Mouse (Mus musculus) B cell, adult 62 days (primary cell): ENCODE data around the gene Taz. TPM values are rescaled to one million over a fixed set of nuclear protein-coding genes. Genes with fewer than 3 reads are reported as not detected.

ENCODE experiments used
- total RNA-seq: library from RNA; stranded (reverse); gene quantifications from 4 replicates; pipeline ENCODE4 v1.2.4, GENCODE M21; 2023

Taz gene
- total RNA-seq: 105 to 117 TPM (median 111 TPM) in 4 replicates

GRCm38 (mm10) chrX:74281732-74282394 lies at the start of gene Taz, which contains the start of gene Dnase1l1:
Gene Taz, plus strand, starts transcription at chrX:74281912.
Gene Dnase1l1, minus strand, starts transcription at chrX:74282337.

DNA sequence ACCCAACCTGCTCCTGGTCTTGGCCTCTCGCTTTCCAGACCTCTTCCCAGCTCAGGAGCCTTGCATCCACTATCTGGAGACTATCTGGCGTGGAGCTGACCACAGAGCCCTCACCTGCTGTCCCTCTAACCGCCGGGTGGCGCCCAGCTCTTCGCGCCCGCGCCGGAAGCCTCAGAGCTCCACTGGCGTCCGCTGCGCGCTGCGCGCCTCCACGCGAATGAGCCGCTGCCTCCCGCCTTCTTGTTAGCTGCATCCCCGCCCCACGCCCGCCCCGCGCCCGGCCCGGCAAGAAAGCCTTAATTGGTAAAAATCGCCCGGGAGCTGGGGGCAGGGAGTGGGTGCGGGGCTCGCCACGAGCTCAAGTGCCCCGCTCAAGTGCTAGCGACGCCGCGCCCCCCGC lies 32.1 kb upstream of the Taz start, which contains the start of gene Flna:
Flna (minus strand) TSS at position 206 of the 400 bp plus-strand sequence.

GRCm38 (mm10) chrX:74254153-74254887 lies 27.4 kb upstream of the Taz start, which contains the start of gene Emd:
Gene Emd, plus strand, starts transcription at chrX:74254687.

GRCm38 (mm10) chrX:74270062-74270901 lies 11.4 kb upstream of the Taz start, which contains the start of gene Rpl10:
Gene Rpl10, plus strand, starts transcription at chrX:74270812.

GRCm38 (mm10) chrX:74296538-74297448 lies 15.1 kb downstream of the Taz start, which contains the start of gene Atp6ap1:
Gene Atp6ap1, plus strand, starts transcription at chrX:74297097.

GRCm38 (mm10) chrX:74304867-74305700 lies 23.4 kb downstream of the Taz start, which contains the start of gene Gdi1:
Gene Gdi1, plus strand, starts transcription at chrX:74304998.

GRCm38 (mm10) chrX:74312540-74313464 lies 31.1 kb downstream of the Taz start, which contains the start of gene Fam50a:
Gene Fam50a, plus strand, starts transcription at chrX:74313033.

DNA sequence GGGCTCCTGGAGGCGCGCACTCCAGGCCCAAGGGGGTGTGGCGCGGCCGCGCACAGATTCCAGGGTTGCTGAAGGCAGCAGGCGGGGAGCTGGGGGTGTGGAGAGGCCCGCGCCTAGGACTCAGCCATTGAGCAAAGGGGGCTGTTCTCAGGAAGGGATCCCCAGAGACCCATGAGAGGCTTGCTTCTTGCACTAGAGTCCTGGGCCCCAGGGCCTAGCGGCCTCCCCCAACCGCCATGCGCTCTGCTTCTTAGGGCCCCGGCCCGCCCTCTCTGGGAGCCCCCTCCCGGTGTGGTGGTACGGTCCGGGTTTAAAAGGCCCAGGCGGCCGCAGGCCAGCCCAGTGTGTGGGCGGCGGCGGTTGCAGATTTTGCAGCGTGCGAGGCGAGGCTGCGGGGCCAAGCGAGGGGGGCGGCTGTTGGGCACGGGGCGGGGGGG lies 47.0 kb downstream of the Taz start, which contains the start of gene Plxna3:
Plxna3 (plus strand) TSS at position 342 of the 437 bp plus-strand sequence.

Other genes with a start within 250 kb of the Taz start
- gene Opn1mw, start 154.4 kb upstream of the Taz start, total RNA-seq: not detected in 4 replicates
- gene Mecp2, start 146.5 kb upstream of the Taz start, total RNA-seq: 45.7 to 54.8 TPM (median 49.6 TPM) in 4 replicates
- gene Tex28, start 114.1 kb upstream of the Taz start, total RNA-seq: not detected in 4 replicates
- not detected in 4 replicates for gene Tktl1, start 104.7 kb upstream of the Taz start, total RNA-seq
- gene Flna, start 32.1 kb upstream of the Taz start, total RNA-seq: 466 to 487 TPM (median 482 TPM) in 4 replicates
- 99.6 to 104 TPM (median 101 TPM) in 4 replicates for gene Emd, start 27.2 kb upstream of the Taz start, total RNA-seq
- gene Rpl10, start 11.1 kb upstream of the Taz start, total RNA-seq: 724 to 805 TPM (median 783 TPM) in 4 replicates
- 12.4 to 17.5 TPM (median 14.7 TPM) in 4 replicates for gene Dnase1l1, start 425 bp downstream of the Taz start, total RNA-seq
- 175 to 185 TPM (median 177 TPM) in 4 replicates for gene Atp6ap1, start 15.2 kb downstream of the Taz start, total RNA-seq
- gene Gdi1, start 23.1 kb downstream of the Taz start, total RNA-seq: 279 to 321 TPM (median 292 TPM) in 4 replicates
- gene Fam50a, start 31.1 kb downstream of the Taz start, total RNA-seq: 114 to 127 TPM (median 121 TPM) in 4 replicates
- 11.2 to 16.7 TPM (median 13.9 TPM) in 4 replicates for gene Plxna3, start 47.2 kb downstream of the Taz start, total RNA-seq
- gene Lage3, start 71.7 kb downstream of the Taz start, total RNA-seq: 24.2 to 28.3 TPM (median 26.3 TPM) in 4 replicates
- 28.4 to 32.0 TPM (median 29.2 TPM) in 4 replicates for gene Ubl4a, start 91.3 kb downstream of the Taz start, total RNA-seq
- 19.4 to 23.8 TPM (median 20.6 TPM) in 4 replicates for gene Slc10a3, start 91.4 kb downstream of the Taz start, total RNA-seq
- gene Fam3a, start 111.4 kb downstream of the Taz start, total RNA-seq: 17.2 to 25.1 TPM (median 20.4 TPM) in 4 replicates
- 47.5 to 53.2 TPM (median 49.5 TPM) in 4 replicates for gene Ikbkg, start 111.4 kb downstream of the Taz start, total RNA-seq
- 25.4 to 35.0 TPM (median 28.8 TPM) in 4 replicates for gene G6pdx, start 147.3 kb downstream of the Taz start, total RNA-seq
- not detected in 4 replicates for gene Gm6880, start 199.5 kb downstream of the Taz start, total RNA-seq